Mouse (Mus musculus): Measurements from ENCODE around the gene Fnip2.
A peak's percentile ranks its signal among the peaks of the same experiment; 100 is the strongest.
"Not testable (repeated sequence)": the region's sequence is repeated elsewhere in the genome, so short reads cannot be mapped to it uniquely, and the experiment has no call there.

Fnip2 gene

DNA sequence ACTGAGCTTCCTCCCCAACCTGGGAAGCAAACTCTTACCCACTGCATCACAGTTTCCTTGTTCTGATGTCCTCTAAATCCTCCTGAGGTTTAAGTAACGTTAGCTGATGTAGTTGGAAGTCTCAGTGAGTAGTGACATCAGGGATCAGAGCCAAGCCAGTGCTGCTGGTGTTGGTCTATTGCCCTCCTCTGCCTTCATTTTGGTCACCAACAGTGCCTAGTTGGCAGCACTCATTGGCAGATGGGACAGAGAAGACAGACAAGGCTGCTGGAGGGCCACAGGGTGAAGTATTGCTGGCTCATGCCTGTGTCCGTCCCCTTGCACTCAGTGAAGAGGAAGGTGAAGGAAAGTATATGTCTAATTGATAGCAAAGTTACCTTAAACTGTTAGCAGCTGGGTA is 91.6 kb downstream of the Fnip2 start:
- no peak for DNase-seq (ENCODE audit: low spot score)

- DNase-seq (ENCODE audit: low spot score) = no peak
Measured at GRCm38 (mm10) chr3:79474911-79475310, 92.7 kb downstream of the Fnip2 start.

- no peak for DNase-seq (ENCODE audit: low spot score)
Measured at GRCm38 (mm10) chr3:79472362-79472761, 95.2 kb downstream of the Fnip2 start.

GRCm38 (mm10) chr3:79469440-79469839 is 98.2 kb downstream of the Fnip2 start:
- DNase-seq (ENCODE audit: low spot score) = no peak

DNA sequence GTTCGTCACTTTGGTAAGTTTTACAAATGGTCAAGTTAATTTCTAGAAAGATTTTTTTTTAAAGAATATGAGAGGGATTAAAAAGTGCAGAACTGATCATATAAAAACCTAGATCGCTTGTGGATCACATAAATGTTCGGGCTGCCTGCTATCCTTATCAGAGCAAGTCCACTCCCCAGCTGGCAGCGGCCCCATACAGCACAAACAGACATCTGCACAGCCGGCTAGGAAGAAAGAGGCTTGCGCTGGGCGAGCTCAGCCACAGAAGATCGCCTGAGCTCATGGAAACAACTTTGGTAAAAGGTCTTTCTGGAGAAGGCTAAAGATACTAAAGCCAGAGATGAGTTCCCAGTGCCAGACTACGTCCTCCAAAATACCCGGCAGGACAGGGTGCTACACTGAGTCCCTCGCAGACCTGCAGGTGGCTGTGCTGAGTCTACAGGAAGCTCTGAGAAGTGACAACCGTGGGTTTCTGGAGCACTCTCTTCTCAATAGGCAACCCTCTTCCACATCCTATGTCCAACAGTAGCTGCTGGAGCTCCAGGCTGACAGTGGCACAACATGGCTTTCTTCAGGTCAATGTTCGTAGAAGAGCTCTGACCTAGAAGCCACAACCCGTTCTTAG is 108.8 kb downstream of the Fnip2 start:
- DNase-seq (ENCODE audit: low spot score) = no peak

- peak; percentile 43 for DNase-seq (ENCODE audit: low spot score)
Measured at GRCm38 (mm10) chr3:79455761-79456160, 111.8 kb downstream of the Fnip2 start.

DNA sequence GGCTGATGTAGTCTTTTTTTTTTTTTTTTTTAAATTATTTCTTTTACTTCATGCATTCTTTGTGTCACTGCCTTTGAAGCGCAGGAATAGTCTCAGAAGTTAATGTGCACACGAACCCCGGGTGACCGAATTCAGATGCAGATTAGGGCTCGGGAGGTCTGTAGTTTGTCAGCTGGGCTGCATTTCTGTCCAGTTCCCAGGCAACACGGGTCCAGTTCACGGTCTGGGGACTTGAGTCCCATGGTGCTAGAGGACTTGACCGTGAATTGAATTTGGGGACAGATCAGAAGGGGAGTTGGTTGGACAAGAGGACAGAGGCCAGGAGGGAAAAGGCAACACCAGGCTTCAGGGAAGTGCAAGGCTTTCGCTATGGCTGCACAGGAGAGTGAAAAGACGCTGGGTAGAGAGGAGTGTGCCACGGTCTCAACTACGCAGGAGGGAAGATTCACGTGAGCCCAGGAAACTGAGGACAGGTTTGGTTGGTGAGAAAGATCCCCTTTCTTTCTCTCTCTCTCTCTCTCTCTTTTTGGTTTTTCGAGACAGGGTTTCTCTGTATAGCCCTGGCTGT is 114.8 kb downstream of the Fnip2 start:
- DNase-seq (ENCODE audit: low spot score) = peak; percentile 78

DNA sequence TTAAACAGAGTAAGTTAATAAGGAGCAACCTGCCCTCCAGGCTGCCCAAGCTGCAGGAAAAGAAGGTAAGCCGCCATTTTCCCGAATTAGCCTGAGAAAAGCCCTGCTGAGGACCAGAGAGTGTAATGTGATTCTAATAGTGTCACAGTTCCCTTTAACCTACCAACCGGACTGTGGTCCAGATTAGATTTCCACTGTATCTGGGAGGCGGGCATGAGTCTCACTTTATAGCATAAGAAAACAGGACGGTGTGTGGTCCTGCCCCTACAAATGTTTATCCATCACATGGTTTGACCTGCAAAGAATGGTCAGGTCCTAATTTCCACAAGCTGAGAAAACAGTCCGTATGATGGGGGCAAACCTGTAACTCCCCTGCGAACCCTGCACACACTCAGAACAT is 118.2 kb downstream of the Fnip2 start:
- DNase-seq (ENCODE audit: low spot score) = peak; percentile 47

- DNase-seq (ENCODE audit: low spot score) = no peak
Measured at GRCm38 (mm10) chr3:79448421-79448820, 119.2 kb downstream of the Fnip2 start.

- DNase-seq (ENCODE audit: low spot score) = not testable (repeated sequence)
Measured at GRCm38 (mm10) chr3:79446648-79447047, 120.9 kb downstream of the Fnip2 start.

- DNase-seq (ENCODE audit: low spot score) = no peak
Measured at GRCm38 (mm10) chr3:79446124-79446523, 121.5 kb downstream of the Fnip2 start.

GRCm38 (mm10) chr3:79445041-79445440 is 122.6 kb downstream of the Fnip2 start:
- no peak for DNase-seq (ENCODE audit: low spot score)

- DNase-seq (ENCODE audit: low spot score) = no peak
Measured at GRCm38 (mm10) chr3:79443850-79444249, 123.7 kb downstream of the Fnip2 start.

DNA sequence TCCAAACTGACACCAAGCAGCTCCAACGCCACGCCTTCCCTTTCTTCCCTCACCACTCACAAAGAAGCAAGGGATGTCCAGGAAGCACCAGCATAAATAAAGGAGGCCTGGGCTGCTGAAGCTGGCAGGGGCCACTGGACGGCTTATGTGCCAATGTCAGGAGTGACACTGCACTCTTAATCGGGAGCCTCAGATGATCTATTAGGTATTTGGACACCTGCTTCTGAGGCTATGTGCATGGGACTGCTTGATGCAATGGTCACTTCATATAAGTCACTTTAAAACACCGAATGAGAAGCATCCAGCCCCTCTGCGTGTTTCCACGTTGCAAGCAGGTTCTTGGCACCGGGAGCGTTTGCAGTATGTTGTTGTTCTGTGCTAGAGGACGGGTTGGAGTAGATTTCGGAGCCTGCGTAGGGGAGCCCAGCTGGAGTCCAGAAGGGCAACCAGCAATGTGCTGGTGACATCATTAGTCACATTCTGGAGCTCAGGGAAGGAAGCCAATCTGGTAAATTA is 126.6 kb downstream of the Fnip2 start:
- no peak for DNase-seq (ENCODE audit: low spot score)

DNA sequence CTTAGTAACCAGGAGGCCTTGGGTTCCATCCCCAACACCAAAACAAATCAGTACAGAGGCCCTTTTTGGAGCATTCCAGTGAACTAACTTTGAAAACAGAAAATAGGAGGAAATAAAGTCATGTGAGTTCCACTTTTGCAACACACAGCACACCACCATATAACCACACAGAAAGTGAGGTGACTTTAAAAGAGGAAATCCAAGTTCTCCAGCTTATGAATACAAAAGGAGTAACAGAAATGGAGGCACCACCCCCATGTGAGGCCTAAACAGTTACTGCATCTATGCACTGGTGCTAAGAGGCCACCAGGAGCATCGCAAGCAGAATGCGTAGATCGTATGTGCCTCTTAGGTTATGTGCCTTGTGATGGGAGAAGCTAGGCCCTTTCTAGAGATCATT is 129.3 kb downstream of the Fnip2 start:
- DNase-seq (ENCODE audit: low spot score) = no peak

GRCm38 (mm10) chr3:79436186-79436585 is 131.4 kb downstream of the Fnip2 start:
- no peak for DNase-seq (ENCODE audit: low spot score)

GRCm38 (mm10) chr3:79434985-79435384 is 132.6 kb downstream of the Fnip2 start:
- no peak for DNase-seq (ENCODE audit: low spot score)

GRCm38 (mm10) chr3:79434436-79434835 is 133.2 kb downstream of the Fnip2 start:
- no peak for DNase-seq (ENCODE audit: low spot score)

DNA sequence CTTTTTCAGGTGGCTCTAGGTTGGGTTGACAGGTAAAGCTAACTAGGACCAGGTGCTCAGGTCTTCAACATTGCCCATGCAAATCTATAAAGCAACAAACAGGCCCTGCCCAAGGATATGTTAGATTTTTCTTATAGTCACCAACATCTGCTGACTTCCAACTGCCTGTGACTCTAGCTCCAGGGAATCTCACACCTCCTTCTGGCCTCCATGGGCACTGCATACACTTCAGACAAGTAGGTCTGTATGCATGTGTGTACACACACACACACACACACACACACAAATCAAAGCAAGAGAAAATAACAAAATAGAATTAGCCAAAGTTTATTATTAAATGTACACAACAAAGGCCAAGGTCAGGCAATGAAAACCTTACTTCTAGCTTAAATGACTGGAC is 134.0 kb downstream of the Fnip2 start:
- DNase-seq (ENCODE audit: low spot score) = peak; percentile 20

DNA sequence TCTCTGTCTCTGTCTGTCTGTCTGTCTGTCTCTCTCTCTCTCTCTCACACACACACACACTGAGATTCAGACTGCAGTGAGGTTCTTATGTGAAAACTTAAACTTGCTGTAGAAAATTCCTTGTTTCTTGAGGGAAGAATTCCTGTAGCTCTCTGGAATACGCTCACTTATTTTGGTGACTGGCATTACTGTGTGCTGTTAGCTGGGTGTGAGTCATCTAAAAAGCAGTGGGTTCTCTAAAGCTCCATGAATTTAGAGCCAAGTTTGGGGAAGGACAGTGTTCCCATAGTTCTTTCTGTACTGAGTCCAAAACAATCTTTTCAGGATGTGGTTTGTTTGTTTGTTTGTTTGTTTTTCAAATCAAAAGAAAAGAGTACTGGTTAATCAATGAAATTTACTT is 142.2 kb downstream of the Fnip2 start:
- no peak for DNase-seq (ENCODE audit: low spot score)

GRCm38 (mm10) chr3:79418921-79419320 is 148.7 kb downstream of the Fnip2 start:
- DNase-seq (ENCODE audit: low spot score) = no peak

DNA sequence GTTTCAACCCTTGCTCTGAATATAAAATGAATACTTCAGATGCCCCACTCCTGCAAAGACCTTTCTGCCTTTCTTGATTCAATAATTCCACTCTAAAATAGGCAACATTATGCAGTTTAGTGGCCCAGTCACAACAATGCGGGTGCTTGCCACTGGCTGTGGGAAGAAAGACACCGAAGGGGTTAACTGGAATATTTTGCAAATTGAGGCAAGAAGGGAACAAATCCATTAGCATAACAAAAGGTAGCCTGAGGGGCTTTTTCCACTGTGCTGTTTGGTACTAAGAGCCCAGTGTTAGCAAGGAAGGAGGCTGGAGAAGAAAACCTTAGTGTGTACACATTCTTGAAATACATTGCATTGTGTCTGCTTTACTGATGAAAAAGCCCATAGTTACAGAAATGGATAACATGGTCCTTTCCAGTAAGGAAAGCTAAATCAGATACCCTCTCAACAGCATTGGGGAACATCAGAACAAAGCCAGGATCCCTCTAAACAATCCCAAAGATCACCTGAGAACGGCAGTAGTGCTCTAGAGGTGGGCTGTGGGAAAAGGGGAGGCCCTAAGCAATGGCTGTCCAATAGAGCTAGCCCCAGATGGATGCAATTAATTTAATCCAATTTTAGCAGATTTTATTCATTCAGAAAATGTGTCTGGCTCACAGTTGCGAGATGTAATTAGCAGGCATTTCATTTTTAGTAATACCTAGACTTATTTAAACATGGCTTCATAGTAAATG is 150.5 kb downstream of the Fnip2 start:
- peak; percentile 53 for DNase-seq (ENCODE audit: low spot score)

DNA sequence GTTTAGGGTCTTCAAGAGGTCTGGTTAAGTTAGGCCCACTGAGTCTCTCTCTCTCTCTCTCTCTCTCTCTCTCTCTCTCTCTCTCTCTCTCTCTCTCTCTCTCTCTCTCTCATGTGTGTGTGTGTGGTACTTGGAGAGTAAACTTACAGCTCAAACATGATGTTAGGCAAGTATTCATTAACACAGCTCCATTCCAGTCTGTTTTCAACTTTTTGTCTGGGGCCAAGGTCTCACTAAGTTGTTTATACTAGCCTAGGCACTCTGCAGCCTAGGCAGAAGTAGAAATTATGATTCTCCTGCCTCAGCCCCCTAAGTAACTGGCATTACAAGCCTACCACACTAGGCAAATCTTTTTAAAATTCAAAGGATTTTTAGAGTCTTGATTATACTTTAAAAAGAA is 151.7 kb downstream of the Fnip2 start:
- DNase-seq (ENCODE audit: low spot score) = no peak
